Mouse (Mus musculus) intestine, postnatal 0 days (tissue): ENCODE data around the gene Fam104a. TPM values are rescaled to one million over a fixed set of nuclear protein-coding genes. Genes with fewer than 3 reads are reported as not detected.

Source experiments
- ATAC-seq: fragments of 200-750 bp; cut with Nextera tagmentation; 2 replicates; pipeline ENCODE4 v1.8.0; 2017; ENCODE audit warnings: mild to moderate bottlenecking, moderate TSS enrichment, moderate library complexity
- H3K27ac ChIP-seq: fragments of 300-500 bp; sonication (generic); 2 replicates; pipeline ENCODE4 v1.5.1; 2014; ENCODE audit warnings: mild to moderate bottlenecking, low read depth, low read length, moderate library complexity
- H3K27me3 ChIP-seq: fragments of 300-500 bp; sonication (generic); replicated peaks from 2 replicates; pipeline ENCODE4 v1.6.1; 2014; ENCODE audit warnings: low read length, mixed read lengths; ENCODE audit not compliant: control insufficient read depth, insufficient read depth
- H3K36me3 ChIP-seq: fragments of 300-500 bp; sonication (generic); 2 replicates; pipeline ENCODE4 v1.6.1; 2014; ENCODE audit warnings: mild to moderate bottlenecking, moderate library complexity; ENCODE audit not compliant: control insufficient read depth, insufficient read depth
- H3K4me1 ChIP-seq: fragments of 300-500 bp; sonication (generic); replicated peaks from 2 replicates; pipeline ENCODE4 v1.6.1; 2014; ENCODE audit warnings: antibody characterized with exemption, low read length, mixed read lengths; ENCODE audit not compliant: control insufficient read depth, insufficient read depth
- H3K4me2 ChIP-seq: fragments of 300-500 bp; sonication (generic); replicated peaks from 2 replicates; pipeline ENCODE4 v1.6.1; 2014; ENCODE audit warnings: low read depth, mild to moderate bottlenecking, moderate library complexity
- H3K4me3 ChIP-seq: fragments of 300-500 bp; sonication (generic); 2 replicates; pipeline ENCODE4 v1.5.1; 2014; ENCODE audit warnings: low read depth, low read length
- H3K9ac ChIP-seq: fragments of 300-500 bp; sonication (generic); 2 replicates; pipeline ENCODE4 v1.6.1; 2014; ENCODE audit warnings: mild to moderate bottlenecking, low read depth, low read length
- H3K9me3 ChIP-seq: fragments of 300-500 bp; sonication (generic); 2 replicates; pipeline ENCODE4 v1.6.1; 2016; ENCODE audit warnings: mixed run types; ENCODE audit not compliant: control insufficient read depth
- CTCF ChIP-seq: sonication (generic); IDR thresholded peaks from 2 replicates; pipeline ENCODE4 v1.5.1; 2016; ENCODE audit warnings: low read depth, mild to moderate bottlenecking, control low read depth, antibody characterized with exemption, moderate library complexity
- WGBS: fragments of 180-500 bp; shearing (Covaris S2); extraction: QIAGEN DNeasy Blood & Tissue Kit; methylation state at CpG from one replicate; pipeline ENCODE4 v1.1.7; 2014; 5-methylcytosine and 5-hydroxymethylcytosine counted together
- polyA plus RNA-seq: library from polyadenylated mRNA; unstranded; fragments of >200 nt; fragmentation: Nextera tagmentation; extraction: Ambion mirVana; gene quantifications from 2 replicates; pipeline ENCODE4 v1.2.1, GENCODE M21; 2015

Gene Fam104a
- polyA plus RNA-seq, 1 experiment from 2014 or later = 40.0 TPM

DNA sequence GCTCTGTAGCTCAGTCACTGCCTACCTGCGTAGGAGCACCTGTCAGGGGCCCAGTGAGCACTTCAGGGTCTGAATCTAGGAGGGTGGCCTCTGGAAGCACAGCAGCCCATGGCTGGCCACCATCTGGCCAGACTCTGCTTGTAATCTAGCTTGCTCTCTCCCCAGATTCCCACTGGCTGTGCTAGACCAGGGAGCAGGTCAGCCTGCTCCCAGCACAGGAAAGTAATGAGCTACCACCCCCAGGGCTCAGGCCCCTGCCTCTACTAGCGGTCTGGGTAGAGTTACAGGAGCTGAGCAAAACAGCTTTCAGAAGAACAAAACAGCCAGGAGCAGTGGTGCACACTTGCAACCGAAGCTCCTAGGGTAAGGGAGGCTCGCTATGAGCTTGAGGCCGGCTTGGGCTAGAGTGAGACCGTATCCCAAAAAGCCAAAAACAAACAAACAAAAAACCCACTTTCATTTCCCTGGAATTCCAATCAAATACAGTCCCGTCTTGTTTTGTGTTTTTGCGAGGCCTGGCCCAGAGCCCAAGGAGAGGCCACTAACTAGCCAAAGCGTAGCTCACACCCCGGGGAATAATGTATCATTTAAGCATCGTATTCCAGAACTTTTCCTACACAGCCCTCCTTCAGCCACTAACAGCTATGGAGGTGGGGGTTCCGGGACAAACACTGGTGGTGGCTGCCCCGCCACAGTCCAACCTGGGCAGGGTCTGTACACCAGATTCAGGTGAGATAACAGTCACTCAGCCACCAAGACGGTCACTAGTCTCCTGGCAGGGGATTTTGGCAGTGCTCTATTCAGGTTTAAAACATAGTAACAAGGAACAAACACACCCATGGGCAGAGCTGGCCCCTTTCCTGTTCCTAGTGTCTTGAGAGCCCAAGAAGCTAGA lies 43.3 kb upstream of the Fam104a start:
- no peak overlapping the region for H3K4me3 ChIP-seq
- no peak for ATAC-seq
- H3K27me3 ChIP-seq = no peaks in the 10 kb centered on the region
- no peak overlapping the region for H3K9ac ChIP-seq
- peaks cover 3% of the 10 kb centered on the region; the same call in 1 of the 2 replicates for H3K4me1 ChIP-seq
- peak overlapping the region; percentile 46 for H3K27ac ChIP-seq
- TF ChIP-seq CTCF = no peak
- WGBS = 81% methylated on average over 14 of the region's 14 CpGs
- no peak overlapping the region for H3K4me2 ChIP-seq
- H3K9me3 ChIP-seq = no peaks in the 10 kb centered on the region
- H3K36me3 ChIP-seq = peaks cover 55% of the 10 kb centered on the region

- WGBS = 73% methylated on average over 4 of the region's 4 CpGs
- Histone ChIP-seq H3K4me2 (no peak overlapping the region), H3K9me3 (no peaks in the 10 kb centered on the region), H3K27ac (no peak overlapping the region), H3K4me3 (no peak overlapping the region), H3K9ac (no peak overlapping the region), H3K27me3 (no peaks in the 10 kb centered on the region), H3K4me1 (no peaks in the 10 kb centered on the region), H3K36me3 (peaks cover 48% of the 10 kb centered on the region)
- ATAC-seq = no peak
- TF ChIP-seq CTCF = no peak
Measured at GRCm38 (mm10) chr11:113725235-113726048, 41.5 kb upstream of the Fam104a start.

- Histone ChIP-seq H3K27me3 (no peaks in the 10 kb centered on the region), H3K4me1 (no peaks in the 10 kb centered on the region), H3K36me3 (peaks cover 23% of the 10 kb centered on the region), H3K27ac (no peak overlapping the region), H3K9me3 (no peaks in the 10 kb centered on the region), H3K4me3 (no peak overlapping the region), H3K9ac (no peak overlapping the region), H3K4me2 (no peak overlapping the region)
- no peak for TF ChIP-seq CTCF
- ATAC-seq = no peak
- WGBS = 54% methylated on average over 14 of the region's 14 CpGs
Measured at GRCm38 (mm10) chr11:113722405-113723090, 38.6 kb upstream of the Fam104a start.

GRCm38 (mm10) chr11:113717767-113718424 lies 33.9 kb upstream of the Fam104a start:
- TF ChIP-seq CTCF = no peak
- 54% methylated on average over 16 of the region's 16 CpGs for WGBS
- H3K4me3 ChIP-seq = no peak overlapping the region

GRCm38 (mm10) chr11:113716132-113716531 lies 32.2 kb upstream of the Fam104a start:
- Histone ChIP-seq H3K27ac (no peak overlapping the region), H3K4me1 (no peaks in the 10 kb centered on the region), H3K27me3 (no peaks in the 10 kb centered on the region), H3K9me3 (no peaks in the 10 kb centered on the region), H3K9ac (no peak overlapping the region), H3K36me3 (no peaks in the 10 kb centered on the region), H3K4me2 (no peak overlapping the region), H3K4me3 (no peak overlapping the region)
- WGBS = 94% methylated on average over 2 of the region's 2 CpGs
- no peak for TF ChIP-seq CTCF
- no peak for ATAC-seq

More at GRCm38 (mm10) chr11:113717767-113718424, 33.9 kb upstream of the Fam104a start:
- no peak overlapping the region for H3K4me2 ChIP-seq
- no peak overlapping the region for H3K9ac ChIP-seq
- no peaks in the 10 kb centered on the region for H3K36me3 ChIP-seq
- no peaks in the 10 kb centered on the region for H3K9me3 ChIP-seq
- no peak for ATAC-seq
- no peaks in the 10 kb centered on the region for H3K27me3 ChIP-seq
- no peaks in the 10 kb centered on the region for H3K4me1 ChIP-seq
- no peak overlapping the region for H3K27ac ChIP-seq
